Mouse (Mus musculus) testis, adult 2 months (tissue): ENCODE results near the gene Ap3d1. TPM values are rescaled to one million over a fixed set of nuclear protein-coding genes. Genes with fewer than 3 reads are reported as not detected.

Experiments
- H3K27ac ChIP-seq: fragments of 200-500 bp; 2 replicates; pipeline ENCODE4 v1.5.1; 2012; ENCODE audit warnings: low read depth, low read length; ENCODE audit not compliant: control insufficient read depth, insufficient read depth
- H3K27me3 ChIP-seq: fragments of 200-500 bp; 2 replicates; pipeline ENCODE4 v1.6.1; 2012; ENCODE audit warnings: mild to moderate bottlenecking, low read length, moderate library complexity; ENCODE audit not compliant: control insufficient read depth, insufficient read depth
- H3K36me3 ChIP-seq: fragments of 200-500 bp; 2 replicates; pipeline ENCODE4 v1.6.1; 2012; ENCODE audit warnings: mild to moderate bottlenecking, low read length; ENCODE audit not compliant: control insufficient read depth, insufficient read depth
- H3K4me1 ChIP-seq: fragments of 200-500 bp; 2 replicates; pipeline ENCODE4 v1.6.1; 2012; ENCODE audit warnings: low read length; ENCODE audit not compliant: control insufficient read depth, insufficient read depth
- H3K4me3 ChIP-seq: fragments of 200-500 bp; 2 replicates; pipeline ENCODE4 v1.5.1; 2012; ENCODE audit warnings: low read depth, mild to moderate bottlenecking, low read length, moderate library complexity, mixed read lengths; ENCODE audit not compliant: control insufficient read depth
- CTCF ChIP-seq: fragments of 200-500 bp; IDR thresholded peaks from 2 replicates; pipeline ENCODE4 v1.5.1; 2012; ENCODE audit warnings: low read depth, mild to moderate bottlenecking, inconsistent platforms, low read length, moderate library complexity; ENCODE audit not compliant: control insufficient read depth, insufficient read depth, insufficient replicate concordance
- POLR2A ChIP-seq: fragments of 200-500 bp; IDR thresholded peaks from 2 replicates; pipeline ENCODE4 v1.6.1; 2012; ENCODE audit warnings: low read depth, mild to moderate bottlenecking, inconsistent platforms, low read length, moderate library complexity; ENCODE audit not compliant: control insufficient read depth
- polyA plus RNA-seq: library from polyadenylated mRNA; depleted of rRNA; stranded (reverse); fragments of >200 nt; gene quantifications from 2 replicates; pipeline ENCODE4 v1.2.3, GENCODE M21; 2012

The Ap3d1 gene
- polyA plus RNA-seq, 1 experiment: 178 TPM

DNA sequence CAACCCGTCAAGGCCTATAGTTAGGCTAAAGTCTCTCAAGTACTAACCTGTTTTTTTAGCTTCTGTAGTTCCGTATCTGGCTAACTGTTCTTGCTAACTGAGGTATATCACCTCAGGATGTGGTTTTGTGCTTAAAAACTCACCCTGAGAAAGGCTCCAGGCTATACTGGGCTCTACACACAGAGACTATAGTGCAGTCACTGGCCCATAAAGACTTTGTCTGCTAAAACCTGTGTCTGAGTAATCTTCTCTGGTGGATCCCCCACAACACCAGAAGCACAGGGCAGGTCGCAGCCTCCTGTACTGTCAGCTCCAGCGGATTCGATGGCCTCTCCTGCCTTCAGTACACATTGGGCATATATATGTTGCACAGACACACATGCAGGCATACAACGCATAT, 60.1 kb downstream of the Ap3d1 start:
- Histone ChIP-seq H3K4me3 (no peak overlapping the region), H3K27me3 (no peaks in the 10 kb centered on the region), H3K27ac (no peak overlapping the region), H3K4me1 (peaks cover 16% of the 10 kb centered on the region), H3K36me3 (no peaks in the 10 kb centered on the region)
- TF ChIP-seq POLR2A: no peak
- no peak for TF ChIP-seq CTCF

- H3K36me3 ChIP-seq: no peaks in the 10 kb centered on the region
- no peak overlapping the region for H3K4me3 ChIP-seq
- H3K27ac ChIP-seq: no peak overlapping the region
- no peaks in the 10 kb centered on the region for H3K27me3 ChIP-seq
- TF ChIP-seq POLR2A (no peak), CTCF (no peak)
- peaks cover 24% of the 10 kb centered on the region for H3K4me1 ChIP-seq
Measured at GRCm38 (mm10) chr10:80680260-80680696, 61.8 kb downstream of the Ap3d1 start.

DNA sequence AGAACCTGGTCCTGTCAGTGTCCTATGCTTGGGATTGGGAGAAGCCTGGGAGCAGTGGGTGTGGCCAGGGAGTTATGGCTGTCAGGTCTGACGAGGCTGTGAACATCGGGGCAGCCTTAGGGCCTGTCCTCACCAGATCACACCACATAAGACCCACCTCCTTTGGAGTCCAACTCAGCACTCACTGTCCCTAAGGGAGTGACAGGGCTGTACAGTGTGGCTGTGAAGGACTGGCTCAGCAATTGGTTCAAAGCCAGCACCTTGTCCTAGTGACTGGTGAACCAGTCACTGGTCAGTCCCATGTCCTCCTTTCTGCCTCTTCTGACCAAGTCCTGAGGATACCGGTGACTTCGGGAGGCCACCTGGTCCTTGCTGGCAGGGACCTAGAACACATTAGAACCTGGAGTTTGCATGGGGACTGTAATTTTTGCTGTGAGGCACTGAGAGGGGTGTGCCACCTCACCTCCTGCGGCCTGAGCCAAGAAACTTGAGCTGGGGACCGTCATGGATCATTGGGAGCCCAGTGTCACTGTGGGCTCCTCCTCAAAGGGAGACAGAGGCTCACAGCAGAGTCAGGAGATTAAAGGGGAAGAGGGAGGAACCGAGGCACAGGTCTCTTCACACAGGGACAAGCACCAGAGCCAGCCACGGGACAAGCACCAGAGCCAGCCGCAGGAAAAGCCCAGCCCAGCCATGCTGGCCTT, 62.4 kb downstream of the Ap3d1 start:
- Histone ChIP-seq H3K27me3 (no peaks in the 10 kb centered on the region), H3K27ac (no peak overlapping the region), H3K36me3 (no peaks in the 10 kb centered on the region), H3K4me1 (peaks cover 27% of the 10 kb centered on the region), H3K4me3 (no peak overlapping the region)
- TF ChIP-seq POLR2A: no peak
- TF ChIP-seq CTCF: no peak

GRCm38 (mm10) chr10:80678601-80679377, 63.3 kb downstream of the Ap3d1 start:
- peaks cover 31% of the 10 kb centered on the region for H3K4me1 ChIP-seq
- peak overlapping the region; percentile 100 for H3K27ac ChIP-seq
- no peaks in the 10 kb centered on the region for H3K27me3 ChIP-seq
- H3K4me3 ChIP-seq: no peak overlapping the region
- TF ChIP-seq POLR2A (no peak), CTCF (no peak)
- no peaks in the 10 kb centered on the region; the same call in 1 of the 2 replicates for H3K36me3 ChIP-seq

GRCm38 (mm10) chr10:80677942-80678436, 64.1 kb downstream of the Ap3d1 start, which contains the start of gene Mknk2:
Gene Mknk2 (minus strand): TSS chr10:80678112.
- Histone ChIP-seq H3K27me3 (no peaks in the 10 kb centered on the region), H3K4me3 (peak within 1 kb of the TSS; percentile 97), H3K27ac (peak within 1 kb of the TSS; percentile 100), H3K4me1 (peaks cover 31% of the 10 kb centered on the region), H3K36me3 (no peaks in the 10 kb centered on the region; the same call in 1 of the 2 replicates)
- TF ChIP-seq POLR2A (peak; percentile 43; the same call in 1 of the 2 replicates), CTCF (no peak)

GRCm38 (mm10) chr10:80677128-80677875, 64.8 kb downstream of the Ap3d1 start:
- no peak for TF ChIP-seq POLR2A
- no peak for TF ChIP-seq CTCF
- Histone ChIP-seq H3K27me3 (no peaks in the 10 kb centered on the region), H3K4me1 (peaks cover 31% of the 10 kb centered on the region), H3K36me3 (no peaks in the 10 kb centered on the region; the same call in 1 of the 2 replicates), H3K4me3 (peak overlapping the region; percentile 97), H3K27ac (peak overlapping the region; percentile 100)
